ENCODE assay signal across 39 mouse cellular contexts in genomic region chr7:43654519-43654918, GRCm38 (mm10). TPM values are rescaled to one million over a fixed set of nuclear protein-coding genes. Genes with fewer than 3 reads are reported as not detected.
DNase-seq lines count a peak whose midpoint lies in the region; ATAC-seq and TF ChIP-seq lines count a peak whose summit lies in the region.
"Had no signal": no experiment of that assay in that cellular context is flagged by ENCODE, and none has a peak within 500 bp of the region (broad histone marks: within the 10 kb centered on the region; RNA-seq: fewer than 3 reads in every experiment).

No protein-coding gene starts in this region.

- no peak overlapping the region for H3K9ac ChIP-seq in lung, postnatal 0 days (replicated peaks; ENCODE audit: low read depth)
- no peak overlapping the region for H3K9ac ChIP-seq in hindbrain, embryonic 13.5 days
- no peak overlapping the region for H3K9ac ChIP-seq in heart, embryonic 11.5 days (ENCODE audit: low read depth, low read length)
- H3K9ac ChIP-seq: embryonic facial prominence, embryonic 15.5 days; forebrain, embryonic 12.5 days; forebrain, postnatal 0 days; hindbrain, embryonic 15.5 days; limb, embryonic 12.5 days; liver, embryonic 14.5 days; lung, embryonic 15.5 days; midbrain, embryonic 12.5 days; neural tube, embryonic 13.5 days; stomach, embryonic 15.5 days had no signal

- peak; percentile 45 for DNase-seq in lung, postnatal 0 days (ENCODE audit: low spot score)
- DNase-seq in lung, postnatal 10 days: no peak
- DNase-seq: adrenal gland, adult 8-10 months; cerebellum, adult 18-20 months; cerebellum, postnatal 14 days; forebrain, postnatal 0 days; gastrocnemius, postnatal 14 days; heart, adult 11 months; heart, postnatal 36 days; kidney, adult 11 months; kidney, postnatal 25 days had no signal

- TF ChIP-seq EP300 in lung, postnatal 0 days (IDR thresholded peaks at IDR 0.05): no peak

- WGBS in lung, postnatal 0 days: 61% methylated on average over 3 of the region's 3 CpGs
- WGBS in hindbrain, embryonic 13.5 days: 85% methylated on average over 3 of the region's 3 CpGs
- 67% methylated on average over 3 of the region's 3 CpGs for WGBS in heart, embryonic 11.5 days (ENCODE audit: insufficient replicate concordance)

- H3K4me1 ChIP-seq in lung, postnatal 0 days (ENCODE audit: insufficient read depth, low read depth, low read length): no peaks in the 10 kb centered on the region
- H3K4me1 ChIP-seq in bone marrow macrophage, adult 2 months (ENCODE audit: control insufficient read depth, insufficient read depth, low read length): peaks cover 54% of the 10 kb centered on the region
- no peaks in the 10 kb centered on the region for H3K4me1 ChIP-seq in hindbrain, embryonic 13.5 days (replicated peaks)
- no peaks in the 10 kb centered on the region for H3K4me1 ChIP-seq in heart, embryonic 11.5 days (ENCODE audit: control insufficient read depth, insufficient read depth, low read length)
- H3K4me1 ChIP-seq: embryonic facial prominence, embryonic 10.5 days; embryonic facial prominence, embryonic 15.5 days; forebrain, embryonic 12.5 days; heart, embryonic 10.5 days; hindbrain, embryonic 15.5 days; limb, embryonic 12.5 days; lung, embryonic 15.5 days; midbrain, embryonic 12.5 days; neural tube, embryonic 13.5 days; stomach, embryonic 15.5 days had no signal

- no peaks in the 10 kb centered on the region for H3K27me3 ChIP-seq in lung, postnatal 0 days (replicated peaks; ENCODE audit: insufficient read depth, low read length)
- no peaks in the 10 kb centered on the region for H3K27me3 ChIP-seq in hindbrain, embryonic 13.5 days
- H3K27me3 ChIP-seq in heart, embryonic 11.5 days (ENCODE audit: control insufficient read depth, insufficient read depth, low read length): no peaks in the 10 kb centered on the region
- H3K27me3 ChIP-seq: embryonic facial prominence, embryonic 15.5 days; forebrain, embryonic 12.5 days; hindbrain, embryonic 15.5 days; limb, embryonic 12.5 days; lung, embryonic 15.5 days; midbrain, embryonic 12.5 days; neural tube, embryonic 13.5 days; stomach, embryonic 15.5 days had no signal

- H3K27ac ChIP-seq in lung, postnatal 0 days (ENCODE audit: low read length): no peak overlapping the region
- peak overlapping the region; percentile 56; the same call in 1 of the 2 replicates for H3K27ac ChIP-seq in bone marrow macrophage, adult 2 months (ENCODE audit: insufficient read depth, low read depth, low read length)
- no peak overlapping the region for H3K27ac ChIP-seq in hindbrain, embryonic 13.5 days
- no peak overlapping the region for H3K27ac ChIP-seq in heart, embryonic 11.5 days (ENCODE audit: low read depth, low read length)
- H3K27ac ChIP-seq: embryonic facial prominence, embryonic 10.5 days; embryonic facial prominence, embryonic 15.5 days; forebrain, embryonic 12.5 days; heart, embryonic 10.5 days; hindbrain, embryonic 15.5 days; left cerebral cortex, adult 2 months; limb, embryonic 12.5 days; liver, embryonic 14.5 days; lung, embryonic 15.5 days; midbrain, embryonic 12.5 days; neural tube, embryonic 13.5 days; stomach, embryonic 15.5 days had no signal

- TF ChIP-seq CTCF in lung, postnatal 0 days (IDR thresholded peaks at IDR 0.05): no peak
- TF ChIP-seq CTCF in bone marrow macrophage, adult 2 months (IDR thresholded peaks at IDR 0.05; ENCODE audit: low read depth, low read length): no peak

- H3K4me3 ChIP-seq in lung, postnatal 0 days (ENCODE audit: low read depth, low read length): no peak overlapping the region
- H3K4me3 ChIP-seq in bone marrow macrophage, adult 2 months (ENCODE audit: insufficient read depth, low read length): no peak overlapping the region
- H3K4me3 ChIP-seq in hindbrain, embryonic 13.5 days: no peak overlapping the region
- H3K4me3 ChIP-seq in heart, embryonic 11.5 days (ENCODE audit: low read depth, low read length): no peak overlapping the region
- H3K4me3 ChIP-seq: embryonic facial prominence, embryonic 10.5 days; embryonic facial prominence, embryonic 15.5 days; forebrain, embryonic 12.5 days; heart, embryonic 10.5 days; hindbrain, embryonic 15.5 days; left cerebral cortex, adult 2 months; limb, embryonic 12.5 days; lung, embryonic 15.5 days; megakaryocyte, embryonic 14.5 days; midbrain, embryonic 12.5 days; neural tube, embryonic 13.5 days; stomach, embryonic 15.5 days had no signal

- no peaks in the 10 kb centered on the region for H3K36me3 ChIP-seq in lung, postnatal 0 days (ENCODE audit: insufficient read depth, low read length)
- H3K36me3 ChIP-seq in hindbrain, embryonic 13.5 days: no peaks in the 10 kb centered on the region
- H3K36me3 ChIP-seq in heart, embryonic 11.5 days (ENCODE audit: control insufficient read depth, insufficient read depth, low read length): no peaks in the 10 kb centered on the region
- H3K36me3 ChIP-seq: embryonic facial prominence, embryonic 10.5 days; embryonic facial prominence, embryonic 15.5 days; forebrain, embryonic 12.5 days; heart, embryonic 10.5 days; hindbrain, embryonic 15.5 days; limb, embryonic 12.5 days; lung, embryonic 15.5 days; midbrain, embryonic 12.5 days; neural tube, embryonic 13.5 days; stomach, embryonic 15.5 days had no signal

- ATAC-seq in lung, postnatal 0 days: no peak
- peak; percentile 72 to 84 for ATAC-seq in hematopoietic stem cell, adult 5-6 weeks (replicated peaks in 1 of 2; ENCODE audit: insufficient read depth in 1 of 2, low FRiP score in 2 of 2, low TSS enrichment in 1 of 2, low read depth in 1 of 2, poor library complexity in 2 of 2, severe bottlenecking in 2 of 2)
- ATAC-seq in neutrophil, adult 5-6 weeks (ENCODE audit: extremely low read depth, insufficient number of reproducible peaks, low FRiP score, poor library complexity, severe bottlenecking): peak; percentile 71
- no peak for ATAC-seq in hindbrain, embryonic 13.5 days (ENCODE audit: low FRiP score)
- no peak for ATAC-seq in heart, embryonic 11.5 days (replicated peaks; ENCODE audit: insufficient number of reproducible peaks, low FRiP score, low TSS enrichment)
- ATAC-seq: activated CD4-positive, CD25-positive, alpha-beta regulatory T cell, adult 4 months; forebrain, postnatal 0 days; inflammation-experienced regulatory T-cells, adult 6 months had no signal

- no peak for TF ChIP-seq POLR2A in bone marrow macrophage, adult 2 months (IDR thresholded peaks at IDR 0.05; ENCODE audit: borderline replicate concordance, low read depth, low read length)

- no peaks in the 10 kb centered on the region for H3K9me3 ChIP-seq in lung, postnatal 0 days (ENCODE audit: low read length)
- no peaks in the 10 kb centered on the region for H3K9me3 ChIP-seq in hindbrain, embryonic 13.5 days
- H3K9me3 ChIP-seq in heart, embryonic 11.5 days (replicated peaks; ENCODE audit: control insufficient read depth, low read length): no peaks in the 10 kb centered on the region
- H3K9me3 ChIP-seq: embryonic facial prominence, embryonic 15.5 days; hindbrain, embryonic 15.5 days; lung, embryonic 15.5 days; midbrain, embryonic 12.5 days; neural tube, embryonic 13.5 days; stomach, embryonic 15.5 days had no signal

- H3K4me2 ChIP-seq in lung, postnatal 0 days (replicated peaks; ENCODE audit: low read depth, low read length): no peak overlapping the region
- H3K4me2 ChIP-seq in hindbrain, embryonic 13.5 days: no peak overlapping the region
- H3K4me2 ChIP-seq in heart, embryonic 11.5 days: no peak overlapping the region
- H3K4me2 ChIP-seq: embryonic facial prominence, embryonic 15.5 days; forebrain, embryonic 12.5 days; hindbrain, embryonic 15.5 days; limb, embryonic 12.5 days; lung, embryonic 15.5 days; midbrain, embryonic 12.5 days; neural tube, embryonic 13.5 days; stomach, embryonic 15.5 days had no signal

RNA-seq across cellular contexts. Expression of gene Siglece, which starts 5.4 kb away (rescaled TPM):
- polyA plus RNA-seq in lung, postnatal 0 days (2015; fragmentation: Nextera tagmentation; extraction: Ambion mirVana): 3.2 and 4.0 TPM in 2 replicates
- polyA plus RNA-seq in bone marrow macrophage, adult 2 months (2012; ENCODE audit: insufficient read depth, insufficient read length, missing spikeins): 41.5 and 47.6 TPM in 2 replicates
- 1.7 and 4.1 TPM in 2 replicates for total RNA-seq in hematopoietic stem cell, adult 5-6 weeks (2017)
- 135 and 136 TPM in 2 replicates for total RNA-seq in neutrophil, adult 5-6 weeks (2017)
- polyA plus RNA-seq in hindbrain, embryonic 13.5 days (2015; fragmentation: Nextera tagmentation; extraction: Ambion mirVana): 0.28 and 0.49 TPM in 2 replicates
- 0.23 and 0.37 TPM in 2 replicates for polyA plus RNA-seq in heart, embryonic 11.5 days (2014; fragmentation: Nextera tagmentation; extraction: Ambion mirVana)
- total RNA-seq: CH12.LX; ES-E14; midbrain, postnatal 0 days had no signal
- polyA plus RNA-seq: C2C12; midbrain, postnatal 0 days; neural tube, embryonic 13.5 days had no signal

RNA-seq across cellular contexts. Expression of gene Ctu1, which starts 17.3 kb away (rescaled TPM):
- 8.5 and 9.0 TPM in 2 replicates for polyA plus RNA-seq in lung, postnatal 0 days (2015; fragmentation: Nextera tagmentation; extraction: Ambion mirVana)
- 4.7 and 7.7 TPM in 2 replicates for polyA plus RNA-seq in bone marrow macrophage, adult 2 months (2012; ENCODE audit: insufficient read depth, insufficient read length, missing spikeins)
- total RNA-seq in hematopoietic stem cell, adult 5-6 weeks (2017): 6.3 and 9.8 TPM in 2 replicates
- total RNA-seq in neutrophil, adult 5-6 weeks (2017): 1.9 and 2.8 TPM in 2 replicates
- 20.4 and 21.8 TPM in 2 replicates for polyA plus RNA-seq in hindbrain, embryonic 13.5 days (2015; fragmentation: Nextera tagmentation; extraction: Ambion mirVana)
- 4.2 and 5.1 TPM in 2 replicates for polyA plus RNA-seq in heart, embryonic 11.5 days (2014; fragmentation: Nextera tagmentation; extraction: Ambion mirVana)

RNA-seq across cellular contexts. Expression of gene Ceacam18, which starts 20.0 kb away (rescaled TPM):
- polyA plus RNA-seq in lung, postnatal 0 days (2015; fragmentation: Nextera tagmentation; extraction: Ambion mirVana): 0.07 and 0.08 TPM in 2 replicates
- polyA plus RNA-seq in bone marrow macrophage, adult 2 months (2012; ENCODE audit: insufficient read depth, insufficient read length, missing spikeins): not detected in 2 replicates
- total RNA-seq in hematopoietic stem cell, adult 5-6 weeks (2017): not detected in 2 replicates
- 1.0 TPM in 1 of 2 replicates, not detected in the other for total RNA-seq in neutrophil, adult 5-6 weeks (2017)
- polyA plus RNA-seq in hindbrain, embryonic 13.5 days (2015; fragmentation: Nextera tagmentation; extraction: Ambion mirVana): not detected in 2 replicates
- polyA plus RNA-seq in heart, embryonic 11.5 days (2014; fragmentation: Nextera tagmentation; extraction: Ambion mirVana): not detected in 2 replicates
- total RNA-seq: CH12.LX; ES-E14; forebrain, postnatal 0 days; gastrocnemius, postnatal 14 days; heart, postnatal 36 days; left cerebral cortex, adult 2 months; left cerebral cortex, postnatal 25 days; midbrain, postnatal 0 days had no signal
- polyA plus RNA-seq: activated CD4-positive, CD25-positive, alpha-beta regulatory T cell, adult 4 months; C2C12; embryonic facial prominence, embryonic 10.5 days; embryonic facial prominence, embryonic 15.5 days; forebrain, embryonic 12.5 days; forebrain, postnatal 0 days; heart, embryonic 10.5 days; inflammation-experienced regulatory T-cells, adult 6 months; kidney, embryonic 14.5 days; limb, embryonic 12.5 days; lung, embryonic 15.5 days; midbrain, embryonic 12.5 days; midbrain, postnatal 0 days; neural tube, embryonic 13.5 days had no signal

RNA-seq across cellular contexts. Expression of gene Klk14, which starts 35.7 kb away (rescaled TPM):
- 0.31 and 0.39 TPM in 2 replicates for polyA plus RNA-seq in lung, postnatal 0 days (2015; fragmentation: Nextera tagmentation; extraction: Ambion mirVana)
- polyA plus RNA-seq in bone marrow macrophage, adult 2 months (2012; ENCODE audit: insufficient read depth, insufficient read length, missing spikeins): not detected in 2 replicates
- not detected in 2 replicates for total RNA-seq in hematopoietic stem cell, adult 5-6 weeks (2017)
- total RNA-seq in neutrophil, adult 5-6 weeks (2017): not detected in 2 replicates
- not detected in 2 replicates for polyA plus RNA-seq in hindbrain, embryonic 13.5 days (2015; fragmentation: Nextera tagmentation; extraction: Ambion mirVana)
- polyA plus RNA-seq in heart, embryonic 11.5 days (2014; fragmentation: Nextera tagmentation; extraction: Ambion mirVana): not detected in 2 replicates
- total RNA-seq: adrenal gland, adult 8-10 months; CH12.LX; forebrain, postnatal 0 days; gastrocnemius, postnatal 14 days; layer of hippocampus, adult 18-20 months; left cerebral cortex, adult 2 months; left cerebral cortex, postnatal 25 days; midbrain, postnatal 0 days had no signal
- polyA plus RNA-seq: activated CD4-positive, CD25-positive, alpha-beta regulatory T cell, adult 4 months; C2C12; embryonic facial prominence, embryonic 10.5 days; forebrain, embryonic 12.5 days; forebrain, postnatal 0 days; heart, embryonic 10.5 days; heart, embryonic 16.5 days; hindbrain, embryonic 15.5 days; inflammation-experienced regulatory T-cells, adult 6 months; kidney, embryonic 14.5 days; limb, embryonic 12.5 days; lung, embryonic 15.5 days; midbrain, embryonic 12.5 days; midbrain, postnatal 0 days; neural tube, embryonic 13.5 days had no signal

RNA-seq across cellular contexts. Expression of gene Zfp819, which starts 47.5 kb away (rescaled TPM):
- 0.08 and 0.27 TPM in 2 replicates for polyA plus RNA-seq in lung, postnatal 0 days (2015; fragmentation: Nextera tagmentation; extraction: Ambion mirVana)
- not detected in 2 replicates for polyA plus RNA-seq in bone marrow macrophage, adult 2 months (2012; ENCODE audit: insufficient read depth, insufficient read length, missing spikeins)
- total RNA-seq in hematopoietic stem cell, adult 5-6 weeks (2017): not detected in 2 replicates
- 0.23 and 1.6 TPM in 2 replicates for total RNA-seq in neutrophil, adult 5-6 weeks (2017)
- 0.43 and 0.56 TPM in 2 replicates for polyA plus RNA-seq in hindbrain, embryonic 13.5 days (2015; fragmentation: Nextera tagmentation; extraction: Ambion mirVana)
- polyA plus RNA-seq in heart, embryonic 11.5 days (2014; fragmentation: Nextera tagmentation; extraction: Ambion mirVana): 0.21 TPM in 1 of 2 replicates, not detected in the other
- total RNA-seq: adrenal gland, adult 8-10 months; CH12.LX; gastrocnemius, postnatal 14 days; heart, postnatal 36 days had no signal
- polyA plus RNA-seq: C2C12; heart, embryonic 16.5 days; inflammation-experienced regulatory T-cells, adult 6 months; stomach, embryonic 15.5 days had no signal

Comparison
In these comparisons a context has a peak if more than half of its experiments do, and no peak if none do; other contexts are left out.
1. ATAC-seq: peak in hematopoietic stem cell, adult 5-6 weeks (2 of 2) and neutrophil, adult 5-6 weeks (single experiment); none in lung, postnatal 0 days (single experiment), hindbrain, embryonic 13.5 days (single experiment) and heart, embryonic 11.5 days (single experiment).